In genomic region chr5:128684621-128685020, GRCm38 (mm10) we compare ENCODE assay signal across 11 mouse cellular contexts. TPM values are rescaled to one million over a fixed set of nuclear protein-coding genes. Genes with fewer than 3 reads are reported as not detected.
DNase-seq lines count a peak whose midpoint lies in the region; ATAC-seq and TF ChIP-seq lines count a peak whose summit lies in the region.
"Had no signal": no experiment of that assay in that cellular context is flagged by ENCODE, and none has a peak within 500 bp of the region (broad histone marks: within the 10 kb centered on the region; RNA-seq: fewer than 3 reads in every experiment).

No protein-coding gene starts in this region.

- no peaks in the 10 kb centered on the region; the same call in 1 of the 2 replicates for H3K9me3 ChIP-seq in lung, postnatal 0 days (ENCODE audit: low read length)
- H3K9me3 ChIP-seq in forebrain, embryonic 14.5 days (replicated peaks; ENCODE audit: control insufficient read depth, low read length): peaks cover 2% of the 10 kb centered on the region; the same call in 1 of the 2 replicates
- no peaks in the 10 kb centered on the region for H3K9me3 ChIP-seq in limb, embryonic 15.5 days
- no peaks in the 10 kb centered on the region for H3K9me3 ChIP-seq in intestine, postnatal 0 days (ENCODE audit: control insufficient read depth)

- peak overlapping the region; percentile 20; the same call in 1 of the 2 replicates for H3K4me2 ChIP-seq in lung, postnatal 0 days (replicated peaks; ENCODE audit: low read depth, low read length)
- peak overlapping the region; percentile 26 for H3K4me2 ChIP-seq in forebrain, embryonic 14.5 days (ENCODE audit: low read length)
- H3K4me2 ChIP-seq in limb, embryonic 15.5 days: peak overlapping the region; percentile 30; the same call in 1 of the 2 replicates
- no peak overlapping the region for H3K4me2 ChIP-seq in intestine, postnatal 0 days (replicated peaks; ENCODE audit: low read depth)

- 17% methylated on average over 15 of the region's 15 CpGs for WGBS in lung, postnatal 0 days
- 2% methylated on average over 15 of the region's 15 CpGs for WGBS in forebrain, embryonic 14.5 days
- 9% methylated on average over 15 of the region's 15 CpGs for WGBS in limb, embryonic 15.5 days
- WGBS in intestine, postnatal 0 days: 31% methylated on average over 15 of the region's 15 CpGs

- TF ChIP-seq EP300 in lung, postnatal 0 days (IDR thresholded peaks at IDR 0.05): no peak

- no peaks in the 10 kb centered on the region for H3K36me3 ChIP-seq in lung, postnatal 0 days (ENCODE audit: insufficient read depth, low read length)
- no peaks in the 10 kb centered on the region for H3K36me3 ChIP-seq in forebrain, embryonic 14.5 days (ENCODE audit: control insufficient read depth, insufficient read depth, low read length)
- no peaks in the 10 kb centered on the region for H3K36me3 ChIP-seq in limb, embryonic 15.5 days
- no peaks in the 10 kb centered on the region for H3K36me3 ChIP-seq in intestine, postnatal 0 days (ENCODE audit: control insufficient read depth, insufficient read depth)

- TF ChIP-seq CTCF in lung, postnatal 0 days (IDR thresholded peaks at IDR 0.05): no peak
- TF ChIP-seq CTCF in intestine, postnatal 0 days (IDR thresholded peaks at IDR 0.05; ENCODE audit: low read depth): no peak

- no peak overlapping the region for H3K4me3 ChIP-seq in lung, postnatal 0 days (ENCODE audit: low read depth, low read length)
- H3K4me3 ChIP-seq in forebrain, embryonic 14.5 days (ENCODE audit: low read depth, low read length): no peak overlapping the region
- 0 out of 2 replicates have a peak overlapping the region, but pooled peaks have one; percentile 5 for H3K4me3 ChIP-seq in limb, embryonic 15.5 days
- no peak overlapping the region for H3K4me3 ChIP-seq in intestine, postnatal 0 days (ENCODE audit: low read depth, low read length)

- H3K27ac ChIP-seq in lung, postnatal 0 days (ENCODE audit: low read length): no peak overlapping the region
- H3K27ac ChIP-seq in forebrain, embryonic 14.5 days (ENCODE audit: low read depth, low read length): no peak overlapping the region
- no peak overlapping the region for H3K27ac ChIP-seq in limb, embryonic 15.5 days
- H3K27ac ChIP-seq in intestine, postnatal 0 days (ENCODE audit: low read depth, low read length): no peak overlapping the region

- intact Hi-C loops in heart, postnatal 14 days (cut with DNase I): no loop called here

- H3K27me3 ChIP-seq in lung, postnatal 0 days (replicated peaks; ENCODE audit: insufficient read depth, low read length): no peaks in the 10 kb centered on the region
- H3K27me3 ChIP-seq in forebrain, embryonic 14.5 days (replicated peaks; ENCODE audit: control insufficient read depth, insufficient read depth, low read length): peaks cover 5% of the 10 kb centered on the region; the same call in 1 of the 2 replicates
- H3K27me3 ChIP-seq in limb, embryonic 15.5 days: no peaks in the 10 kb centered on the region
- no peaks in the 10 kb centered on the region for H3K27me3 ChIP-seq in intestine, postnatal 0 days (replicated peaks; ENCODE audit: control insufficient read depth, insufficient read depth, low read length)

- no peak for ATAC-seq in lung, postnatal 0 days
- peak; percentile 50 for ATAC-seq in forebrain, embryonic 14.5 days
- ATAC-seq in limb, embryonic 15.5 days (ENCODE audit: insufficient number of reproducible peaks, low FRiP score, low TSS enrichment, low read depth): no peak
- ATAC-seq in intestine, postnatal 0 days: no peak

- peak; percentile 65 for DNase-seq in lung, postnatal 0 days (ENCODE audit: low spot score)
- DNase-seq in lung, postnatal 36 days: no peak
- peak; percentile 77 for DNase-seq in forebrain, embryonic 14.5 days (ENCODE audit: low spot score)
- peak; percentile 43 for DNase-seq in retina, embryonic 14.5 days (ENCODE audit: low spot score)
- no peak for DNase-seq in heart, postnatal 14 days
- no peak for DNase-seq in cerebellum, adult 18-20 months
- DNase-seq: cerebellum, adult 8-10 months; gastrocnemius, postnatal 36 days had no signal

- H3K4me1 ChIP-seq in lung, postnatal 0 days (ENCODE audit: insufficient read depth, low read depth, low read length): no peaks in the 10 kb centered on the region
- peaks cover 3% of the 10 kb centered on the region; the same call in 1 of the 2 replicates for H3K4me1 ChIP-seq in forebrain, embryonic 14.5 days (ENCODE audit: control insufficient read depth, insufficient read depth, low read length)
- H3K4me1 ChIP-seq in limb, embryonic 15.5 days: peaks cover 6% of the 10 kb centered on the region
- no peaks in the 10 kb centered on the region for H3K4me1 ChIP-seq in intestine, postnatal 0 days (replicated peaks; ENCODE audit: control insufficient read depth, insufficient read depth, low read length)

- no peak overlapping the region for H3K9ac ChIP-seq in lung, postnatal 0 days (replicated peaks; ENCODE audit: low read depth)
- H3K9ac ChIP-seq in forebrain, embryonic 14.5 days (ENCODE audit: low read length): no peak overlapping the region
- no peak overlapping the region for H3K9ac ChIP-seq in limb, embryonic 15.5 days
- no peak overlapping the region for H3K9ac ChIP-seq in intestine, postnatal 0 days (ENCODE audit: low read depth, low read length)

RNA-seq across cellular contexts. Expression of gene Piwil1, which starts 17.7 kb away (rescaled TPM):
- polyA plus RNA-seq in lung, postnatal 0 days (2015; fragmentation: Nextera tagmentation; extraction: Ambion mirVana): not detected in 2 replicates
- polyA plus RNA-seq in forebrain, embryonic 14.5 days (2014; fragmentation: Nextera tagmentation; extraction: Ambion mirVana): not detected in 2 replicates
- polyA plus RNA-seq in limb, embryonic 15.5 days (2015; fragmentation: Nextera tagmentation; extraction: Ambion mirVana): not detected in 2 replicates
- not detected for total RNA-seq in heart, postnatal 14 days (2021)
- not detected in 2 replicates for polyA plus RNA-seq in intestine, postnatal 0 days (2015; fragmentation: Nextera tagmentation; extraction: Ambion mirVana)
- total RNA-seq: adrenal gland, adult 18-20 months; gastrocnemius, postnatal 36 days had no signal

Comparison
In these comparisons a context has a peak if more than half of its experiments do, and no peak if none do; other contexts are left out.
1. DNase-seq: peak in lung, postnatal 0 days (single experiment), forebrain, embryonic 14.5 days (single experiment) and retina, embryonic 14.5 days (single experiment); none in lung, postnatal 36 days (single experiment), heart, postnatal 14 days (0 of 2) and cerebellum, adult 18-20 months (0 of 2).